Mouse (Mus musculus): ENCODE results near the gene Ankmy1.

Gene Ankmy1

DNA sequence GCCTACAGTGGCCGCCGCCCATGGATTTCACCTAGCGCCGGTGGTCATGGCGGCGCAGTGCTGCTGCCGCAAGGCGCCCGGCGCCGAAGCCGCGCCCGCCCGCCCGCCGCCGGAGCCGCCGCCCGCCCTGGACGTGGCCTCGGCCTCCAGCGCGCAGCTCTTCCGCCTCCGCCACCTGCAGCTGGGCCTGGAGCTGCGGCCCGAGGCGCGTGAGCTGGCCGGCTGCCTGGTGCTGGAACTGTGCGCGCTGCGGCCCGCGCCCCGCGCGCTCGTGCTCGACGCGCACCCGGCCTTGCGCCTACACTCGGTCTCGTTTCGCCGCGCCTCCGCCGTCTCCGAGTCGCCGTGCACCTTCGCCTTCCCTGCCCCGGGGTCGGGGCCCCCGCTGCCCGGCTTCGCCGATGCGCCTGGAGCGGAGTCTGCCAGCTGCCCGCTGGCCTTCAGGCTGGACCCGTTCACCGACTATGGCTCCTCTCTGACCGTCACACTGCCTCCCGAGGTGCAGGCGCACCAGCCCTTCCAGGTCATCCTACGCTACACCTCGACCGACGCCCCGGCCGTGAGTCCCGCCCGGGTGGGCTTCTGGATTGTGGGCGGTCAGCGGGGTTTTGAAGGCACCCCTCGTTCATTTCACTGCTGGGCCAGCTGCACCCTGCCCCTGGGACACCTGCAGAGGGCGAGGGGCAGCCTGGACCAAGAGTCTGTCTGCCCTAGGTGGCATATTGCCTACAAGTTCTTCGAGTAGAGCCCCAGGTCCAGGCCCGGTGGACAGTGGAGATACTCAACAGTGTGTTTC lies 8.4 kb upstream of the Ankmy1 start:
- DNase-seq, result peak; percentile 37 to 51

DNA sequence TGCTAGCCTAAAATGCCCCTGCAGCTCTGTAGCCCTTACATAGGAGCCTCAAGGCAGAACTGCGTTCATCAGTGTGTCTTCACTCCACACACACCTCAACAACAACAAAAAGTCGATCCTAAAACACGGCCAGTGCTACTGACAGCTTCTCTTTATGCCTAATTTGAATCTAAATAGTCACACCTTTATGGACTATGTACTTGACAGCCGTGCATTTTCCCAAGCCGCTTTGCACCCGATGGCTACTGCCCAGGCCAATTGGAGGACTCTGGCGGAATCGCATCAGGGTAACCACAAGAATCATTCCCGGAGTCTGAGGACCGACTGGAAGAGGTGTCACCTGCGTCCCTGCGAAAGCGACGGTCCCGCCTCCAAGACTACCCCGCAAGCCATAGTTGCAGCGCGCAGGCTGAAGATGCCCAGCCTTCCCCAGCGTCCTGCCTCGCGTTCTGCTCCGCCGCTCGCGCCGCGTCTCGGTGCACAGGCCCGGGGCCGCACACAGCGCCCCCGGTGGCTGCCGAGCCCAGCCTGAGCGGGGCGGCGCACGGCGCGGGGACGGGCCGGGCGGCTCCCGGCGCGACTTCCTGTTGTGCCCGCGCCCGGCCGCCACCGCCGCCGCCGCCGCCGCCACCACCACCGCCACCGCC lies 7.7 kb upstream of the Ankmy1 start, which contains the start of gene Rnpepl1:
Rnpepl1 (plus strand) TSS at position 545 of the 647 bp plus-strand sequence.
- peak; percentile 61 to 66 for DNase-seq

DNA sequence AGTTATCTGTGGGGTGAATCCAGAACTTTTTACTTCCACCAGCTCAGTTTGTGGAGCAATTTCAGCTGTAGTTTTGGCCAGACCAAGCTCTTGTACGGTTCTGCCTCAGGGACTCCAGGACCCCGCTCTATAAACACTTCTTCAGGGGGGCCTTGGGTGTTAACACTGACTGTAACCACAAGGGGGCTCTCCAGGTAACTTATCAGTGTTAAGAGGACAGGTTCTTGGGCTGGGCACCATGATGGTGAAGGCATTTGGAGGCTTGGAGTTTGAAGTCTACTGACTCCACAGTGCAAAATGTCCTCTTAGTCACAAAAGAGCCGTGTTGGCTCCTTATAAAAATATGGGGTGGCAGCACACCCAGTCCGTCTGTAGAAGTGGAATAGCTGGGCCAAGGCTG lies 6.4 kb upstream of the Ankmy1 start:
- no peak for DNase-seq

DNA sequence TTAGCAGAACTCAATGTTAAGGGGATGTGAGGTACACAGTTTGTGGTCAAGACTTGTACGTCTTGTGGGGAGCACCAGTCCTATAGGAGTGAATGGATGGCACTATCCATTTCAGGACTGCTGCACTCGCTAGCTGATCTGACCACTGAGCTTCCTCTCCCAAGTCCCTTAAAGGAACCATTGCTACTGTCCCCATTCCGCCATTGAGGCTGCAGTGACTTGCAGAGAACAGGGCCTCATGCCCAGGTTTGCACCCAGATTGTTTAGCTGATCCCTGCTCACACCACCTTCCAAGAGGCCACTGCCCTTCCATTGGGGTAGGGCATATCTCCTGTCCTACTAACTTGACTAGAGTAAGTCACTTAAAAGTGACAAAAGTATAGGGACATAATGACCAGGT lies 6.0 kb upstream of the Ankmy1 start:
- DNase-seq, result no peak

DNA sequence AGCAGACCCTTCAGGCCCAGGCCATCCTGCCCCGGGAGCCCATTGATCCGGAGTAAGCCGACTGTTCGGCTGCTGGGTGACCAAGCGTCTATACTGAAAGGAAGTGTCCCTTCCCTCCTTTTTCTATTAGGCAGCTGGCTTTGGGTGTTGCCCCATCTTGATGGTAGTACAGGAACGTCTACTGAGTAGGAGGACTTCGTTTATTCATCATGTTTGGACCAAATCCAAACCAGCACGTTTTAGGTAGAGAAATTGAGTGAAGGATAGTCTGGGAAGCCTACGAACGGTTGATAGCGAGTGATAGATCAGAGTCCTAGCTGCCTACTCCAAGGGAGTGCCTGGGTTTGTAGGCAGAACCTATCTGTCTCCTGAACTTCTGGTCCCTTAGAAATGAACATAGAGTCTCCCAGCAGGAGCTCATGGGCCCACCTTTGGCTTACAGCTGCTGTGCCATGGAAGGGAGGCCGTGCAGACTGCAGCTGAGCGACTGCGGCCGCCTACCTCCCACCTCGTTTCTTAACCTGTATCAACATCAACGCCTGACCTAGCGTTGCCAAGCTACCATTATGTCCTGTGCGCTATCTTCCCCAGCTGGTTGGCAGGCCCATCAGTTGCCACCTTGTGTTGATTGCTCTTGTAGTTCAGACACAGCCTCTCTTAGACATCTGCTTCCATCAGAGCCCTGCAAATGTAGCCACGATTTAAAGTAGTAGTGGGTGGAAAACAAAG lies 5.1 kb upstream of the Ankmy1 start:
- DNase-seq, result no peak

DNA sequence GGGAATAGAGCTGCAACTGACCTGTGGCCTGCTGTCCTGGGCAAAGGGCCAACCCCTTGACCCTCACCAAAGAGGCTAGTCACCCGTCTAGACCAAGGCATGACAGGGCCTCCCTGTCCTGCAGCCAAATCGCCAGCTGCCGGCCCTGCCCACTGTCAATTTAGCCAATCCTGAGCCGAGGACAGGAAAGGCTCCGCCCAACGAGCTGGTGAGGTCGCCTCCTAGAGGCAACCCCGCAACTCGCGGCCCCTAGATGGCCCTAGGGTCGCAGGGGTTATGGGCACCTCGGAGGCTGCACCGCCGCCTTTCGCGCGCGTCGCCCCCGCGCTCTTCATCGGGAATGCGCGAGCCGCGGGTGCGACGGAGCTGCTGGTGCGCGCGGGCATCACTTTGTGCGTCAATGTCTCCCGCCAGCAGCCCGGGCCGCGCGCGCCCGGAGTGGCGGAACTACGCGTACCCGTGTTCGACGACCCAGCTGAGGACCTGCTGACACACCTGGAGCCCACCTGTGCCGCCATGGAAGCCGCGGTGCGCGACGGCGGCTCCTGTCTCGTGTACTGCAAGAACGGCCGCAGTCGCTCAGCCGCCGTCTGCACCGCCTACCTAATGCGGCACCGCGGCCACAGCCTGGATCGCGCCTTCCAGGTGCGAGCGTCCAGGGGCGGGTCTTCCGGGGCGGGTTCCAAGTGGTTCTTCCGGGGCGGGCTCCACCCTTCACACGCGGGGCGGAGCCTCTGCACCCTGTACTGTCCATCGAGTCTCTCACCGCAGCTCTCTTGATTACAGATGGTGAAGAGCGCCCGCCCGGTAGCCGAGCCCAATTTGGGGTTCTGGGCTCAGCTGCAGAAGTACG lies 4.3 kb upstream of the Ankmy1 start, which contains the start of gene Dusp28:
Dusp28 (plus strand) TSS at position 203 of the 853 bp plus-strand sequence.
- peak; percentile 70 to 79 for DNase-seq

DNA sequence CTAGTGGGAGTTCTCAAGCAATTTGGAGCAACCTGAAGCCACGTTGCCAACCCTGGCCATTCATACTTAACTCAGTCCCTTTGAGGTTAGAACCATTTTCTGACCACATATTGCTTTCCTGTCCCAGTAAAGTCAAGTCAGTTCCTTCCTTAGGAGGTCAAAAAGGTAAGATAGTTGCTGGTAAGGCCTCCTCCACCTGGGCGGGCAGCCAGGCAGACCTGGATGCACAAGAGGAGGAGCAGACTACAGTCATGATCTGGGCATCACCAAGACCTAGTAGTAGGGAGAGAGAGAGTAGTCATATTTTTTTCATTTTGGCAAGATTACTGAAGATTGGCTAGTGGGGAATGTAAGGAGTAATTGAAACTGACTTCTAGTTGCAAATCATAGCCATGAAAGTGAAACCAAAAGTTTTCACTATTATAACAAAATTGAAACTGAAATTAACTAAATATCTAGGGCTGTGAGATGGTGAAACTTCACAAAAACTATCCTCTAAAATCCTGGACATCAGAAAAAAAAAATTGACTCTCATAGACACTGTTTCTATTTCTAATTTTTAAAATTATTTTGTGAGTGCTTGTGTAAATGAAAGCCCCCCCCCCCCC lies 3.1 kb upstream of the Ankmy1 start:
- no peak for DNase-seq

DNA sequence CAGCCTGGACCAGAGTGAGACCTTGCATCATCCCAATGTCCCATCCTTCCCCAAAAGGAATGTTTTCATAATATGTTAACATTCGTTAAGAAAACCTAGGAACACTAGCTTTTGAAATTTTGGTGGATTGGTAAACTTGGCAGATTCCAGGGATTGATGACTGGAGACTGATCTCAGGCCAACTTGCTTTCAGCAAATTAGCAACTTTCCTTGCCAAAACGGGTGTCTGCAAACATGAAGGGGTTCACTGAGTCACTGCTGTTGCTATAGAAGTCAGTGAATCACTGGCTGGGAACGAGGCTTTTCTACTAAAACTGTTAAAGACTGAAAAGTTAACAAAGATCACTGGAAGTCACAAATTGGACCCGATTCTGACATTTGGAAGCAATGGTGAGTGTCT lies 921 bp upstream of the Ankmy1 start:
- no peak for DNase-seq

DNA sequence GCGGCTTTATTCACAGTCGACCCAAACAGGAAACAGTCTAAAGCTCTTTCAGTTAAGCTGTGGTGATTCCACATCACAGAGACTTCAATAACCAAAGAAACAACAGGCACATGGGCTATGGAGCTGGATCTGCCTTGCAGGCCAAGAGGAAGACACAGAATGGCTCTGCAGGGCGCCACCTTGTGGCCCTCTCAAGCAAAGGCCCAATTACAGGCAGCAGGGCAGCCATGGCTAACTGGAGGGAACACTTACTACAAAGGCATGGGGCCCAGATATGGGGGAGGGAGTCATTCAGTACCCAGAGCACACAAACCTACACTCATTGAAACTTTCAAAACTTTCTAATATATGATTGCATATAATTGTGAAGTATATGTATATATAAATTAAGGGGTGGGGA lies 7.6 kb downstream of the Ankmy1 start:
- DNase-seq, result peak; percentile 57 to 59

DNA sequence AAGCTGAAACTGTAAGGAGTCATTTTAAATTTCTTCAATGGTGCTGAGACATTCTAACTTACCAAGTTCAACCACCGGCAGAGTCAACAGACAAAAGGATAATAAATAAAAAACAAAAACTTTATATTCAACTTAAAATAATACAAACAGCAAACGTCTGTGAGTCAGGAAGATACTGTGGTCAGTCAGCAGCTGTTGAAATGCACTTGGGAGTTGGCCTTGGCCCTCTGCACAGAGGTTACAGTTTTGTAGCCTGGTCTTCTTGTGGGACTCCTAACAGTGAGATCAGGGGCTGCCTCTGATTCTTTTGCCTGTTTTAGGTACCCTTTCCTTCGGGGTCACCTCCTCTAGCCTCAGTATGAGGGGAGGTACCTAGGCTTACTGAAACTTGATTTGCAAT lies 8.8 kb downstream of the Ankmy1 start:
- no peak for DNase-seq

DNA sequence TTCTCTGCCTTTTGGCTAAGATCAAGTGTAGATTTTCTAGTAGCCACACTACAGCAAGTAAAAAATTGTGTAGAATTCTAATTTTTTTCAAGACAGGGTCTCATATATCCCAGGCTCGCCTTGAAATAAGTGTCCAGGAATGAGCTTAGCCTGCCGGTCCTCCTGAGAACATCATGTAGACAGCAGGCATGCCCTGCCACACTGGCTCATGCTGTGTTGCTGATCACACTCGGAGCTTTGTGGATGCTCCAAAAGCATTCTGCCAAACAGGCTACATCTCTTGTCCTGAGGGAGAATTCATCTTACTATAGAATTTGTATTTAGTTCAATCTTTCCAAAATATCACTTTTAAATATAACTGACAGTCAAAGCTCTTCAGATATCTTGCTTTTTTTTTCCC lies 9.9 kb downstream of the Ankmy1 start:
- DNase-seq, result no peak

DNA sequence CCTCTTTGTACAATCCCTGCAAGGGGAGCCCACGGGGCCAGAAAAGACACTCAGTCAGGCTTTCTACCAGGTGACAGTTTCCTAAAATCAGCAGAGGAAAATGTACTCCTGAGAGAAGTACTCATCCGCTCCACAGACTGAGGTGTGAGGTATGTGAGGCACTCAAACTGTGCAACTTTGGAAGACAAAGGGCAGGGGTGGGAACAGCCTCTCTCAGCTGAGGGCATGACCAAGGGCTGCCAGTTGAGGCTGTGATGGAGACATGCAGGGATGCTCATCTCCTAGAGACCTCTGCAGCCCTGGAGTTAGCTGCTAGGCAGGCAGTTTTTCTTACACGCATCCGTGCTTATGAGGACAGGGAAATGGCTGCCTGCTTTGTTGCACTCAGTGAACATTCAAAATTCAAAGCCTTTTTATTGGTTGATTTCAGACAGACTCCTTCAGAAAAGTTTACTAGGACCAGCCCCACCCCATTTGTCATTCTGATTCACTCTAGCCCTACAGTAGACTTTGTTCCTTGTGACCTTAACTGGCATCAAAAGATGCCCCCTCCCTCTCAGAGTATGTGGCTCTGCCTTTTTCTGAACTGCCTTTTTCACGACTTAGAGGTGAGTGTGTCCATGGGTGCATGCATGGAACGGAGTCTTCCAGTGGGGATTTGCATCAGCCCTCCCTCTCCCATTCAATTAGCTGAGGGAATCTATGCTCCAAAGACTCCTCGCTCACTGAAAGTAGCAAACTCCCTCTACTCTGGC lies 13.6 kb downstream of the Ankmy1 start:
- DNase-seq, result no peak

DNA sequence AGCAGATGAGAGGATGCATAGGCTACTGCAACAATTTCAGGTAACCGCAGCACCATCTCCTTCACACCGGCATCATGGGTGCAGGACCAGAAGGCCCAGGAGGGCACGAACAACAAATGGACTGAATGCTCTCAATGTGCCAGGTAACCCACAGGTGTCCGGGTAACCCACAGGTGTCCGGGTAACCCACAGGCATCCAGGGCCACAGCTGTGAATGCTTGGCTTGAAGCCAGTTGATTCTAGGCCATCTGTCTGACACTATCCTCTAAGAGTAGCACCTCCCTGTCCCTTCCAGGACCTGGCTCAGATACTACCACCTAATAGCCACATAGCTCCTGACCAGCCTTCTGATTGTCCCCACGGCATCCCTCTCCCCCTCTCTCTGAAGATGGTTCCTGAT lies 20.7 kb downstream of the Ankmy1 start:
- DNase-seq, result no peak

DNA sequence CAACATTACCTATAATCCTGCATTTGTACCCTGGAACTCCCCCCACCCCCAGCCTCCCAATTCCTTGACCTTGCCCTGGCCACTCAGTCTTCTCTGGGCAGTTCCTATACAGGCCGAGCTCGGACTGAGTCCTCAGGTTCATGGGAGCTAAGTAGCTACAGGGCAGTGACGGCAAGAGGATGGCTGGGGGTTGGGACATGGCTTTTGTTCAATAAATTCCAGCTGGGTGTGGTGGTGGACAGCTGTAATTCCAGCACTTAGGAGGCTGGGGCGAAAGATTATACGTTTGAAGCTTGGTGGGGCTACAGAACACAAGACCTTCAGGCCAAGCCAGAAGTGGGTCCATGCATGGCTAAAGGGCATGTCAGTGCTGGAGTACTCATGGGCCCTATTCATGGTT lies 22.6 kb downstream of the Ankmy1 start:
- no peak for DNase-seq

DNA sequence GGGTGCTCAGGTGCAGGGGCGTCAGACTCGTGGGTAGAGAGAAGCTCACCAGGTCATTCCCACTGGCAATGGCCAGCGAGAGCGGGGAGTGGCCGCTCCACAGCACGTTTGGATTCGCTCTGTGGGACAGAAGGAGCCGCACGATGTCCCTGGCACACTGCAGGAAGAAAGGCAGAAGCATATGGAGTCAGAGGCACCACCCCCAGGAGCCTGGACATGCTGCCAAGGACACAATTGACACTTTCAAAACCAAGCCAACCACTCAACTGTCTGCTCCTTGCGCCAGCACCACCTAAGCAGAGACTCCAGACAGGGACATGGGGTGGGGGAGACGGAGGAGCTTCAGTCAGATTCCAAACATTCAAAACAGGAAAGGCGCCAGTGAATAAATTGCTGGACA lies 23.4 kb downstream of the Ankmy1 start:
- no peak for DNase-seq

DNA sequence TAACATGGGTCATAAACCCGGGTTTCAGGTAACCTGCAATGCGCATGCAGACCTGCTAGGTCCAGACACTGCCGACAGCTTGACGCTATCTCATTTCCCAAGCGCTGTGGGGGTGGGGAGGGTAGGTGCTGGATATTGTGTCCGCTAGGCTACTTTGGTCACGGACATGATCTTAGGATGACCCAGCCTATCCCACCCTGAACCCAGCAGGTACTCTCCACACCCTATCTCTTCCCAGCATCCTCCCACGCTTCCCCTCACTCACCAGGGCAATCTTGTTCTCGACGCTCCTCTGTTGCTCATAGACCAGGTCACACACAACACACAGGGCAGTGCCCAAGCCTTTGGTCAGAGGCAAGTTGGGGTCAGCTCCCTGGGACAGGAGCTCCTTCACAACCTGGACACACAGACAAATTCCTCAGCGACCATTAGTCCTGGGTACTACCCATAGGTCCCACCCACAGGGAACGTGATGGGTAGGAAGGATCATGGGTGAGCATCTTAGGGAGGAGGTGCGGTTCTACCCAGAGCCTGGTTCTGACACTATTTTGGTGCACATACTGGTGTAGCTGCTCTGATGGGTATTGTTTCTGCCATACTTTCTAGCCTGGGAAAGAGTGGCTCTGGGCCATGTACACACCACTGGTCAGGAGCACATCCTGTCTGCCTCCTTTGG lies 24.5 kb downstream of the Ankmy1 start:
- no peak for DNase-seq

DNA sequence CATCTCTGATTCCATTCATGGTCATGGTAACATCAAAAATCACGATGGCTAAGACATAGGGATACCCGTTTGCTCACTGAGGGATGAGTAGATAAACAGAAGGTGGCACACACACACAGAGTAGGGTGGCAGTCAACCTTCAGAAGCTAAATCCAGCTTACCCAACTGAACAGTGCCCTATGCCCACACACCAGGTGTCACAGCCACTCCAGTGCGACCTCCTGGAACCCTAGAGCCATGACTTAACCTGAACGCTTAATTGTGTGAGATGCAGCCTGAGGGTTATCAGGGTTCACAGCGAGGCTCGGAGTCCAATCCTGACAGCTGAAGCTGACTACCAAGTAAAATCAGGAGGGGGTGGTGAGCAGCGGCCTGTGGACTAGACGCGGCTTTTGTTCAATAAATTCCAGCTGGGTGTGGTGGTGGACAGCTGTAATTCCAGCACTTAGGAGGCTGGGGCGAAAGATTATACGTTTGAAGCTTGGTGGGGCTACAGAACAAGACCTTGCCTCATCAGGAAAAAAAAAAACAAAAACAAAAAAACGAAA lies 25.2 kb downstream of the Ankmy1 start:
- no peak for DNase-seq

DNA sequence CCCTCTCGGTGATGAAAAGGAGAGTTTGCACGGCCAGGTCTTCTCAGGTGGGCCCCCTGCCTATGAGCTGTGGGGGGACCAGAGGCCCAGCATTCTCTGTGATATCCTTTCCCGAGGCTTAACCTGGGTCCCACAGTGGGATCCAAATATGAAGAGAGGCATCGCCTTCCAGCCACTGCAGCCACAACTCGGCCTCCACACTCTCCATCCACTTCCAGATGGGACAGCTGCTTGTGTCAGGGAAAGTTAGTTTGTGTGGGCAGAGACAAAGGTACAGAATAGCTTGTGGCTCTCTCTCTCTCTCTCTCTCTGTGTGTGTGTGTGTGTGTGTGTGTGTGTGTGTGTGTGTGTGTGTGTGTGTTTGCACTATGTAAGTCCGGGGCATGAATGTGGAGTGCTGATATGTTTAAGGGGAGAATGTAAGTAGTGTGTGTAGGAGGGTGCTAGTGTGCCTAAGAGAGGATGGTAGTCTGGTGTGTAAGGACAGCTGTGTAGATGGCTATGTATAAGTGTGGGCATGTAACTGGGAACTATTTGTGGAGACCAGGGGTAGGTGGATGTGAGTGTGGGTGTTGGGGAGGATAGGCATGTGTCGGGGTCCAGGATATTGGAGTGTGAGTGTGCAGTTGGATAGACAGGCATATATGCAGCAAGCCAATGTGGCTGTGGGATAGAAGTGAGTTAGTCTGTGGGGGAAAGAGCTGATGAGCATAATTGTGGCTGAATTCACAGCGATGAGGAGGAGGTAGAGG lies 27.2 kb downstream of the Ankmy1 start:
- DNase-seq, result no peak

DNA sequence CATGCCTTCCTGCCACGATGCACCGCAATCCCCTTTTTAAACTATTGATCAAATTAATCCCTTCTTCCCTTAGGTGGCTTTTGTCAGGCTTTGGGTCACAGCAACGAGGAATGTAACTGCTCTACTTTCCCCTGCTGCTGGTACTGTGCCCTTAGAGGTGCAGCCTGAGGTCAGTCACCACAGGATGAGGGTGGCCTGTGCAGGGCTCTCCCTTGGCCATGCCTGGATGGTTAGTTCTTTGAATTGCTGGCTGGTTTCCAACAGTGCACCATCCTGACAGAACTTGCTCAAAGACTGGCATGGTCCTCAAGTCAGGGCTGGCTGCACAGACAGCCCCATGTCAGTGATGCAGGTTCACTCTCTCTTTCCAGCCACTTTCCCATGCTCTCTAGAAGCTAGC lies 28.7 kb downstream of the Ankmy1 start:
- DNase-seq, result no peak

DNA sequence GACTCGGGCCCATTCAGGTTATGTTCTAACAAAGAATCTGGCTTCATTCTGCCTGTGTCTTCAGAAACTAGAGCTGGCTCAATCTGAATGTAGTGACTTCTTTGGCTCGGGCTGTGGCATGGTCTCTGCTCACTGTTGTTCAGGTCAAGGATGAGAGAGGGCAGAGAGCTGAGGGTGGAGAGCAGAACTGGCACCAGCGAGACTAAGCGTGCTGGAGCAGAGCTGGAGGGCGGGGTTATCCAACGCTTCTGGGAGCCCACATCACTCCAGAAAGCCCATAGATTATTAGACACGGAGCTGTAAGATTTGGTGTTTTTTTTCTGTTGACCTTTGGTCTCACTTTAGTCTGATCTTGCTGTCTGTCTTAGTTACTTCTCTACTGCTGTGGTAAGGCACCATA lies 30.0 kb downstream of the Ankmy1 start:
- DNase-seq, result no peak

Data from thymus, adult 18-20 months (tissue).